Mouse (Mus musculus) liver, embryonic 14 days (tissue): ENCODE results near the gene Nr2c2. TPM values are rescaled to one million over a fixed set of nuclear protein-coding genes. Genes with fewer than 3 reads are reported as not detected.

Experiments used
- polyA plus RNA-seq: library from polyadenylated mRNA; depleted of rRNA; stranded (reverse); fragments of >200 nt; gene quantifications from 2 replicates; pipeline ENCODE4 v1.2.3, GENCODE M21; 2012; rRNA removed

Nr2c2 gene
- polyA plus RNA-seq = 6.5 and 7.7 TPM in 2 replicates

GRCm38 (mm10) chr6:92091130-92091591, at the start of gene Nr2c2:
TSS of gene Nr2c2 (plus strand) at chr6:92091390.

GRCm38 (mm10) chr6:92183621-92184131, 92.5 kb downstream of the Nr2c2 start, which contains the start of gene Mrps25:
TSS of gene Mrps25 (minus strand) at chr6:92184033.

GRCm38 (mm10) chr6:92214773-92215449, 123.7 kb downstream of the Nr2c2 start, which contains the start of gene Rbsn:
TSS of gene Rbsn (minus strand) at chr6:92214925.

Other genes starting within 250 kb of the Nr2c2 start
- 7.2 and 7.7 TPM in 2 replicates for gene Ccdc174, start 213.3 kb upstream of the Nr2c2 start, polyA plus RNA-seq
- 0.17 and 0.18 TPM in 2 replicates for gene 4930590J08Rik, start 188.6 kb upstream of the Nr2c2 start, polyA plus RNA-seq
- gene Fgd5, start 112.5 kb upstream of the Nr2c2 start, polyA plus RNA-seq = 1.4 and 1.7 TPM in 2 replicates
- gene Mrps25, start 92.6 kb downstream of the Nr2c2 start, polyA plus RNA-seq = 24.2 and 25.8 TPM in 2 replicates
- gene Rbsn, start 123.5 kb downstream of the Nr2c2 start, polyA plus RNA-seq = 3.9 and 4.2 TPM in 2 replicates
- 0.02 TPM in 1 of 2 replicates, not detected in the other for gene Trh, start 153.3 kb downstream of the Nr2c2 start, polyA plus RNA-seq